8 mouse cellular contexts compared by ENCODE assay signal in the genomic region with DNA sequence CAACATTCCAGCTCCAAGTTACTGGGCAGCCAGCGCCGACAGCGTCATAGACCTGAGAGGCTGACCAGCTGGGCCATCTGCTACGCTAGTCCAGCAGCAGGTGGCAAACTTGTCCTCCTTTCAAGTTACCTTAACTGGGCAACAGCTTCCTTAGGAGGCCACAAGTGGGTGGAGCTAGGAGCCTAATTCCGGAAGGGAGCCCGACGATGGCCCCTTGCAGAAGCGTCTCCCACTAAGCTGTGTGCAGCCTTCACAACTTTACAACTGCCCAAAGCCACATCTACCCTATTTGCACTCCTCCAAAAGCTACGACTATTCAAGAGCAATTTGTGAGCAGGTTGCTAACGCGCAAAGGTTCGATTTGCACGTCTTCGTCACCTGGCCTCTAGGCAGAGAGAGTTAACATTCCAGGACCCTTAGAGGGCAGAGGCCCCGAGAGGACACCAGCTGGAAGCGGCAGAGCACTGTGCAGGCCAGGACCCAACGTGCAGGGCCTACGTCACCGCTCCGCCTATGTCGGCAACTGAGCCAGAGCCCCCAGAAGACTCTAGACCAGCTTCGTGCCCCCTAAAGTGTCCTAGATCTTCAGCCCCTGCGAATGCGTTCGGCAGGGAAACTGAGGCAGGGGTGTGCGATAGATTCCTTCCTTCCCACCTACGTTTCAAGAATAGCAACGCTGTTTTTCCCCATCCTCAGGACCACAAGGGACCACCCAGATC. TPM values are rescaled to one million over a fixed set of nuclear protein-coding genes. Genes with fewer than 3 reads are reported as not detected.
A peak's percentile ranks its signal among the peaks of the same experiment; 100 is the strongest.
DNase-seq lines count a peak whose midpoint lies in the region; ATAC-seq lines count a peak whose summit lies in the region.

No protein-coding gene starts in this region.

- peaks cover 22% of the 10 kb centered on the region for H3K4me1 ChIP-seq in intestine, embryonic 14.5 days (replicated peaks; ENCODE audit: control insufficient read depth, insufficient read depth, low read length)
- H3K4me1 ChIP-seq in liver, embryonic 16.5 days (ENCODE audit: control insufficient read depth, low read depth, low read length): peaks cover 19% of the 10 kb centered on the region
- H3K4me1 ChIP-seq in neural tube, embryonic 11.5 days (ENCODE audit: control insufficient read depth, insufficient read depth, low read length): peaks cover 16% of the 10 kb centered on the region

- H3K9me3 ChIP-seq in intestine, embryonic 14.5 days (ENCODE audit: control insufficient read depth, low read length): no peaks in the 10 kb centered on the region
- no peaks in the 10 kb centered on the region for H3K9me3 ChIP-seq in liver, embryonic 16.5 days (replicated peaks; ENCODE audit: control insufficient read depth, low read length)
- H3K9me3 ChIP-seq in neural tube, embryonic 11.5 days (ENCODE audit: control insufficient read depth, low read length): no peaks in the 10 kb centered on the region

- H3K27ac ChIP-seq in intestine, embryonic 14.5 days (ENCODE audit: low read depth): peak overlapping the region; percentile 100
- peak overlapping the region; percentile 96 for H3K27ac ChIP-seq in liver, embryonic 16.5 days (ENCODE audit: low read length)
- H3K27ac ChIP-seq in neural tube, embryonic 11.5 days (ENCODE audit: low read depth, low read length): peak overlapping the region; percentile 100

- peak; percentile 56 for ATAC-seq in intestine, embryonic 14.5 days (replicated peaks; ENCODE audit: low FRiP score, low TSS enrichment, low read depth)
- ATAC-seq in liver, embryonic 16.5 days (ENCODE audit: low read depth): peak; percentile 15
- ATAC-seq in neural tube, embryonic 11.5 days (ENCODE audit: insufficient read depth, low FRiP score, low TSS enrichment): peak; percentile 61

- 2% methylated on average over 28 of the region's 28 CpGs for WGBS in intestine, embryonic 14.5 days
- under 1% methylated on average over 28 of the region's 28 CpGs for WGBS in liver, embryonic 16.5 days (ENCODE audit: insufficient replicate concordance)
- 1% methylated on average over 28 of the region's 28 CpGs for WGBS in neural tube, embryonic 11.5 days

- DNase-seq in 416B (ENCODE audit: low read depth): peak; percentile 94
- peak; percentile 73 for DNase-seq in MEL-GATA-1-ER (ENCODE audit: extremely low read depth, low read depth)
- DNase-seq in cerebellum, postnatal 10 days: peak; percentile 73 to 75
- peak; percentile 70 to 77 for DNase-seq in gastrocnemius, adult 8-10 months (ENCODE audit: low spot score in 2 of 2)
- peak; percentile 80 for DNase-seq in intestine, embryonic 14.5 days (ENCODE audit: low spot score)
- peak; percentile 52 for DNase-seq in neural tube, embryonic 11.5 days (ENCODE audit: low spot score)
- peak; percentile 43 to 58 for DNase-seq in thymus, postnatal 10 days (ENCODE audit: low spot score in 2 of 2)

- H3K4me3 ChIP-seq in intestine, embryonic 14.5 days (ENCODE audit: low read depth, low read length): peak overlapping the region; percentile 93
- H3K4me3 ChIP-seq in liver, embryonic 16.5 days (ENCODE audit: low read depth, low read length): peak overlapping the region; percentile 84
- peak overlapping the region; percentile 94 for H3K4me3 ChIP-seq in neural tube, embryonic 11.5 days (ENCODE audit: low read depth, low read length)

- no peaks in the 10 kb centered on the region for H3K27me3 ChIP-seq in intestine, embryonic 14.5 days (replicated peaks; ENCODE audit: control insufficient read depth, insufficient read depth, low read length)
- no peaks in the 10 kb centered on the region for H3K27me3 ChIP-seq in liver, embryonic 16.5 days (ENCODE audit: control insufficient read depth, insufficient read depth, low read depth, low read length)
- no peaks in the 10 kb centered on the region for H3K27me3 ChIP-seq in neural tube, embryonic 11.5 days (ENCODE audit: control insufficient read depth, insufficient read depth, low read length)

- peak overlapping the region; percentile 100 for H3K9ac ChIP-seq in intestine, embryonic 14.5 days (ENCODE audit: low read length)
- peak overlapping the region; percentile 97 for H3K9ac ChIP-seq in liver, embryonic 16.5 days (ENCODE audit: low read depth, low read length)
- peak overlapping the region; percentile 100 for H3K9ac ChIP-seq in neural tube, embryonic 11.5 days (ENCODE audit: low read length)

- peaks cover 12% of the 10 kb centered on the region for H3K36me3 ChIP-seq in intestine, embryonic 14.5 days (ENCODE audit: control insufficient read depth, insufficient read depth, low read length)
- peaks cover 13% of the 10 kb centered on the region for H3K36me3 ChIP-seq in liver, embryonic 16.5 days (ENCODE audit: control insufficient read depth, insufficient read depth)
- H3K36me3 ChIP-seq in neural tube, embryonic 11.5 days (ENCODE audit: control insufficient read depth, insufficient read depth, low read length): no peaks in the 10 kb centered on the region

- H3K4me2 ChIP-seq in intestine, embryonic 14.5 days (ENCODE audit: low read length): peak overlapping the region; percentile 61
- peak overlapping the region; percentile 89 for H3K4me2 ChIP-seq in liver, embryonic 16.5 days (ENCODE audit: low read depth, low read length)
- peak overlapping the region; percentile 82 for H3K4me2 ChIP-seq in neural tube, embryonic 11.5 days (ENCODE audit: low read depth)

RNA-seq across cellular contexts. Expression of gene Pcif1, which starts 0.4 kb away (rescaled TPM):
- 10 to 100 TPM; 24.1 to 31.0 (median 27.2) TPM for total RNA-seq in gastrocnemius, adult 8-10 months (2022)
- polyA plus RNA-seq in intestine, embryonic 14.5 days (2014; fragmentation: Nextera tagmentation; extraction: Ambion mirVana): 76.0 and 85.5 TPM in 2 replicates
- polyA plus RNA-seq in liver, embryonic 16.5 days (2015; fragmentation: Nextera tagmentation; extraction: Ambion mirVana): 36.8 and 38.2 TPM in 2 replicates
- polyA plus RNA-seq in neural tube, embryonic 11.5 days (2014; fragmentation: Nextera tagmentation; extraction: Ambion mirVana): 68.0 and 76.6 TPM in 2 replicates

RNA-seq across cellular contexts. Expression of gene Pltp, which starts 21.2 kb away (rescaled TPM):
- 10 to 100 TPM in 2 of 4 experiments, 1 to 10 TPM in 2; 8.0 to 19.5 (median 11.9) TPM for total RNA-seq in gastrocnemius, adult 8-10 months (2022)
- 25.7 and 28.1 TPM in 2 replicates for polyA plus RNA-seq in intestine, embryonic 14.5 days (2014; fragmentation: Nextera tagmentation; extraction: Ambion mirVana)
- 23.1 and 27.4 TPM in 2 replicates for polyA plus RNA-seq in liver, embryonic 16.5 days (2015; fragmentation: Nextera tagmentation; extraction: Ambion mirVana)
- 58.4 and 58.9 TPM in 2 replicates for polyA plus RNA-seq in neural tube, embryonic 11.5 days (2014; fragmentation: Nextera tagmentation; extraction: Ambion mirVana)

RNA-seq across cellular contexts. Expression of gene Zfp335, which starts 32.9 kb away (rescaled TPM):
- 10 to 100 TPM in 1 of 4 experiments, 1 to 10 TPM in 3; 7.7 to 10.6 (median 8.1) TPM for total RNA-seq in gastrocnemius, adult 8-10 months (2022)
- 12.7 and 14.3 TPM in 2 replicates for polyA plus RNA-seq in intestine, embryonic 14.5 days (2014; fragmentation: Nextera tagmentation; extraction: Ambion mirVana)
- polyA plus RNA-seq in liver, embryonic 16.5 days (2015; fragmentation: Nextera tagmentation; extraction: Ambion mirVana): 5.9 and 6.8 TPM in 2 replicates
- polyA plus RNA-seq in neural tube, embryonic 11.5 days (2014; fragmentation: Nextera tagmentation; extraction: Ambion mirVana): 13.9 and 15.4 TPM in 2 replicates

RNA-seq across cellular contexts. Expression of gene Neurl2, which starts 45.4 kb away (rescaled TPM):
- total RNA-seq in gastrocnemius, adult 8-10 months (2022): 10 to 100 TPM; 39.0 to 44.4 (median 39.5) TPM
- polyA plus RNA-seq in intestine, embryonic 14.5 days (2014; fragmentation: Nextera tagmentation; extraction: Ambion mirVana): 6.7 and 7.7 TPM in 2 replicates
- polyA plus RNA-seq in liver, embryonic 16.5 days (2015; fragmentation: Nextera tagmentation; extraction: Ambion mirVana): 1.7 and 2.5 TPM in 2 replicates
- polyA plus RNA-seq in neural tube, embryonic 11.5 days (2014; fragmentation: Nextera tagmentation; extraction: Ambion mirVana): 3.8 and 4.8 TPM in 2 replicates

RNA-seq across cellular contexts. Expression of gene Ctsa, which starts 46.0 kb away (rescaled TPM):
- total RNA-seq in gastrocnemius, adult 8-10 months (2022): 10 to 100 TPM; 51.1 to 55.7 (median 52.7) TPM
- 155 and 168 TPM in 2 replicates for polyA plus RNA-seq in intestine, embryonic 14.5 days (2014; fragmentation: Nextera tagmentation; extraction: Ambion mirVana)
- 90.7 and 92.5 TPM in 2 replicates for polyA plus RNA-seq in liver, embryonic 16.5 days (2015; fragmentation: Nextera tagmentation; extraction: Ambion mirVana)
- 87.9 and 88.6 TPM in 2 replicates for polyA plus RNA-seq in neural tube, embryonic 11.5 days (2014; fragmentation: Nextera tagmentation; extraction: Ambion mirVana)

Comparison
In these comparisons a context has a peak if more than half of its experiments do, and no peak if none do; other contexts are left out.
1. Peak in every context shown above with its lines: DNase-seq, ATAC-seq, H3K4me3 ChIP-seq and H3K27ac ChIP-seq.